Mouse (Mus musculus): Measurements from ENCODE around the gene Lepr. TPM values are rescaled to one million over a fixed set of nuclear protein-coding genes. Genes with fewer than 3 reads are reported as not detected.
"Not testable (repeated sequence)": the region's sequence is repeated elsewhere in the genome, so short reads cannot be mapped to it uniquely, and the experiment has no call there.

Lepr gene
- total RNA-seq, 2 experiments from 2014 or later, result not detected

- ATAC-seq (replicated peaks; ENCODE audit: poor library complexity, severe bottlenecking), result no peak
These were observed 4.6 kb upstream of the Lepr start for GRCm38 (mm10) chr4:101712563-101712962.

- no peak for ATAC-seq (replicated peaks; ENCODE audit: poor library complexity, severe bottlenecking)
These were observed 1.9 kb upstream of the Lepr start for GRCm38 (mm10) chr4:101715302-101715701.

GRCm38 (mm10) chr4:101715805-101716204, 1.4 kb upstream of the Lepr start:
- ATAC-seq (replicated peaks; ENCODE audit: poor library complexity, severe bottlenecking), result no peak

GRCm38 (mm10) chr4:101718991-101719580, 1.9 kb downstream of the Lepr start:
- ATAC-seq (replicated peaks; ENCODE audit: poor library complexity, severe bottlenecking), result no peak

GRCm38 (mm10) chr4:101721705-101722104, 4.5 kb downstream of the Lepr start:
- ATAC-seq (replicated peaks; ENCODE audit: poor library complexity, severe bottlenecking), result peak; percentile 95

GRCm38 (mm10) chr4:101741973-101742372, 24.8 kb downstream of the Lepr start:
- ATAC-seq (replicated peaks; ENCODE audit: poor library complexity, severe bottlenecking), result no peak

- ATAC-seq (replicated peaks; ENCODE audit: poor library complexity, severe bottlenecking), result no peak
These were observed 28.3 kb downstream of the Lepr start for GRCm38 (mm10) chr4:101745534-101745933.

GRCm38 (mm10) chr4:101760490-101760889, 43.3 kb downstream of the Lepr start:
- ATAC-seq (replicated peaks; ENCODE audit: poor library complexity, severe bottlenecking), result no peak

GRCm38 (mm10) chr4:101843923-101844322, 126.7 kb downstream of the Lepr start, which contains the start of gene B020004J07Rik:
Gene B020004J07Rik, minus strand, starts transcription at chr4:101844023.
- not testable (repeated sequence) for ATAC-seq (replicated peaks; ENCODE audit: poor library complexity, severe bottlenecking)

- ATAC-seq (replicated peaks; ENCODE audit: poor library complexity, severe bottlenecking), result no peak
These were observed 133.7 kb downstream of the Lepr start for GRCm38 (mm10) chr4:101850908-101851307.

GRCm38 (mm10) chr4:101860873-101861272, 143.7 kb downstream of the Lepr start:
- ATAC-seq (replicated peaks; ENCODE audit: poor library complexity, severe bottlenecking), result no peak

- no peak for ATAC-seq (replicated peaks; ENCODE audit: poor library complexity, severe bottlenecking)
These were observed 145.1 kb downstream of the Lepr start for GRCm38 (mm10) chr4:101862289-101862688.

Other genes starting within 250 kb of the Lepr start
- gene Dnajc6, start 220.8 kb upstream of the Lepr start, total RNA-seq (2014; fragmentation: Nextera tagmentation), result 7.3 and 12.5 TPM in 2 replicates
- gene Dnajc6, start 220.8 kb upstream of the Lepr start, total RNA-seq (2017), result 15.4 and 24.3 TPM in 2 replicates
- 31.4 and 46.0 TPM in 2 replicates for gene Leprot, start 69.7 kb upstream of the Lepr start, total RNA-seq (2014; fragmentation: Nextera tagmentation)
- gene Leprot, start 69.7 kb upstream of the Lepr start, total RNA-seq (2017), result 45.3 and 45.7 TPM in 2 replicates
- gene B020004J07Rik, start 126.6 kb downstream of the Lepr start, total RNA-seq (2014; fragmentation: Nextera tagmentation), result not detected in 2 replicates
- gene B020004J07Rik, start 126.6 kb downstream of the Lepr start, total RNA-seq (2017), result not detected in 2 replicates
- gene C130073F10Rik, start 176.4 kb downstream of the Lepr start, total RNA-seq (2014; fragmentation: Nextera tagmentation), result not detected in 2 replicates
- gene C130073F10Rik, start 176.4 kb downstream of the Lepr start, total RNA-seq (2017), result not detected in 2 replicates
- not detected in 2 replicates for gene Gm12800, start 191.7 kb downstream of the Lepr start, total RNA-seq (2014; fragmentation: Nextera tagmentation)
- not detected in 2 replicates for gene Gm12800, start 191.7 kb downstream of the Lepr start, total RNA-seq (2017)
- gene Gm12794, start 223.0 kb downstream of the Lepr start, total RNA-seq (2014; fragmentation: Nextera tagmentation), result not detected in 2 replicates
- gene Gm12794, start 223.0 kb downstream of the Lepr start, total RNA-seq (2017), result not detected in 2 replicates